Mouse (Mus musculus) lung, postnatal 10 days (tissue): ENCODE results near the gene Rnps1.
"Not testable (repeated sequence)": the region's sequence is repeated elsewhere in the genome, so short reads cannot be mapped to it uniquely, and the experiment has no call there.

Source experiments
- DNase-seq: peaks from one replicate; pipeline ENCODE4 v3.0.0; 2021

Gene Rnps1

DNA sequence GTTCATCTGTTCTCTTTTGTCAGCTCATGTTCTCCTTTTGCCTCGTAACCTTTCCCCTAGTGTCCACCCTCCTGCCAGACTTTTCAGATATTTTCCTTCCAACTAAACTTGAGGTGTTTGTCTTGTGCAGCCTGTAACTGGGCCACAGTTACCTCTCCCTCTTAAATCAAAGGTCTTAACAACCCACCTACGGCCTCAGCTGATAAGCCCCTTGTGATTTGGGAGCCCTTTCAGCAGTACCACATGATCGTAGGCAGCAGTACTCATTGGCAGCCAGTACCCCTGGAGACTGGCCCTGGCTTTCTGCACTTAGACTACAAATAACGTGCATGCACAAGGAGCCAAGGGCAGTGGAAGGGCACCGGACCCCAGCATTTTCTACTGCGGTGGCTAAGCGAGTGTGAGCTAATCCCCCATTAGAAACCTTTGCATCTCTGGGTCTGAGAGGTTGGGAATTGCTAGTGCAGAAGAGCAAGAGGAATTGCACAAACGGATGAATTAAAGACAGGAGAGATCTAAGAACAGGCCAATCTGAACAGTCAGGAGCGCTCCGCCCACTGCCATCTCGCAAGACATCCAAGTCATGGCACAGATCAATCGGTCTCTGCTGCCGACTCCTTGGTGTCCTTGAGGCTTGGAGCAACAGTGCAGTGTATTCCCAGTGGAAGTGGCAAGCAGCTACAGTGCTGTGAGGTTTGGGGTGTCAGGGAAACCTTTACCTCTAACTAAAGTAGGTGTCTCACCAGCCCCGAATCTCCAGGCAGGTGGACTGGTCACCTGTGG is 15.0 kb downstream of the Rnps1 start:
- DNase-seq, result no peak

DNA sequence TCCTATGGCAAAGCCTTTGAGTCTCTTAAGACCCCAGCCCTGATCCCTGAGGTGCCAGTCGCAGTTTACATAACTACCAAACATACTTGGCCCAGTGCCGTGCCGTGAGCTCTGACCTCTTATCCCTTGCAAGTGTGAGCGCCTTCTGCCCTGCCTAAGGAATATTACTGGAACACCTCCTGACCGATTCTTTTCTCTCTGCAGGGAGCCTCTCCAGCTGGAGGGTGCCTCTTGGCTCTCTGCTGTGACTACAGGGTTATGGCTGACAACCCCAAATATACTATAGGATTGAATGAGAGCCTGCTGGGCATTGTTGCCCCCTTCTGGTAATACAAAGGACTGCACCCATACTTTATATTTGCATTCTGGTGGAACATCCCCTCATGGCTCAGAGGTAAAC is 22.7 kb downstream of the Rnps1 start:
- peak; percentile 55 for DNase-seq

DNA sequence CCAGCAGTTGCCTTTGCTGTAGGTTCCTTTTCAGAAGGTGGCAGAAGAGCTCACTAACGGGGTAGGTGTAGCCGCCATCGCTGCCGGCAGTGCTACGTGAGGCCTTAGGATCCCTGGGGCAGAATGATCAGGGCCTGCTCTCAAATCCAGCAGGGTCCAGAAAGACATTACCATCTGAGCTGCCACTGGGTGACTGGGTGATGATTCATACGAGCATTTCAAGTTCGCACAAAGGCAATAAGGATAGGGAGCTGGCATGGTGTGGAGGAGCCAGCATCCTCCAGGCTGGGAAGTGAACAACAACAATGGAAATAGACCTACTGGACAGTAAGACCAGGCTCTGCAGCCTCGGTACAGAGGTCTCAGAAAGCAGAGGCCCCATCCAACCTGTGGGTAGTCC is 26.0 kb downstream of the Rnps1 start:
- DNase-seq, result no peak

DNA sequence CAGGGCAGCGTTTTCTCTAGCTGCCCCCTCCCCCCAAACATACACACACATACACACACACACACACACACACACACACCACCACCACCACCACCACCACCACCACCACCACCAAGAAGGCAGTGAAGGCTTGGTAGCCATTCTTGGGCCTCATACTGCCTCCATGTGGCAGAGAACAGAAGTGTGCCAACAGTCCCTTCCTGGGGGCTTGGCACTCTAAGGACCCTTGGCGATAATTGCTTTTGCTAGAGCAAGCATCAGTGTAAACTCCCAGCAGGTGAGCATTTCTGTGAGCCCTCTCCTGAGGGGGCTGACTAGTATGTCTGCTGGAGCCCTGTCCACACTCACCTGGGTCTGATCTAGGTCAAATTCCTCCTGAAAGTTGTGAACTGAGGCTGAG is 26.8 kb downstream of the Rnps1 start:
- no peak for DNase-seq

GRCm38 (mm10) chr17:24442107-24442506 is 27.7 kb downstream of the Rnps1 start:
- no peak for DNase-seq

- no peak for DNase-seq
These were observed 28.3 kb downstream of the Rnps1 start, which contains the start of gene Dnase1l2 for GRCm38 (mm10) chr17:24442632-24443155. TSS of gene Dnase1l2 (minus strand) at chr17:24443105.

DNA sequence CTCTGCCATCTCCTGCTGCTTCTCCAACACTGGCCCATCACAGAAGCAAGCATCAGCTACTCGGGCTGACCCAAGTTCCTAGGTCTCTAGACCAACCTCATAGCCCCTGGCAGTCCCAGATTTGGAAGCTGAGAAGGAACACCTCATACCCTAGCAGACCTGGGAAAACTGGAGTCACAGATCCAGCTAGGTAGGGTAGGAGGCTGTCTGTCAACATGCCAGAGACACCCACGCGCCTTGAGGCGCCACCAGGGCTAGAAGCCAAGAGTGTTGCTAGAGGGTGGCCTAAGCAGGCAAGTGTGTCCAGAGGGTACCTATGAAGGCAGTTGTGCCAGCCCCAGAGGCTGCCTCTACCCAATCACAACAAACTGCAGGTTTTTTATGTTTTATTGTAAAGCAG is 29.0 kb downstream of the Rnps1 start:
- DNase-seq, result no peak

- no peak for DNase-seq
These were observed 32.2 kb downstream of the Rnps1 start for GRCm38 (mm10) chr17:24446590-24446989.

DNA sequence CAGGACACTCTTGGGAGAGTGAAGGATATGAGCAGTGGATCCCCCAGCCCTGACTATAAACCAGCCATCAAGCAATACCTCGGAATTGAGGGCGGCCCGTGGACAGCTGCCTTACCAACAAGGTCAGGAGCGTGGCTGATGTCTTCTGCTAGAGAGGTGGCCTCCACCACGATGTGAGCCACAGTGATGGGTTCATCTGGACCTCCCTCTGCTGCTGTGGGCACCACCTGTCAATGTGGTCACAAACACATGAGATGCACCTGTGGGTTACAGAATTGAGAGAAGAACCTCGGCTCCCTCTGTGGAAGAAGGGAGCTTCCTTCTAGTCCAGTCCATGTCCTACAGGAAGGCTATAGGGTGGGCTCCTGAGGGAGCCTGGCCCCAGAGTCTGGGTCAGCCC is 35.1 kb downstream of the Rnps1 start:
- no peak for DNase-seq

- no peak for DNase-seq
These were observed 36.9 kb downstream of the Rnps1 start for GRCm38 (mm10) chr17:24451220-24451619.

GRCm38 (mm10) chr17:24453372-24453771 is 39.0 kb downstream of the Rnps1 start:
- no peak for DNase-seq

DNA sequence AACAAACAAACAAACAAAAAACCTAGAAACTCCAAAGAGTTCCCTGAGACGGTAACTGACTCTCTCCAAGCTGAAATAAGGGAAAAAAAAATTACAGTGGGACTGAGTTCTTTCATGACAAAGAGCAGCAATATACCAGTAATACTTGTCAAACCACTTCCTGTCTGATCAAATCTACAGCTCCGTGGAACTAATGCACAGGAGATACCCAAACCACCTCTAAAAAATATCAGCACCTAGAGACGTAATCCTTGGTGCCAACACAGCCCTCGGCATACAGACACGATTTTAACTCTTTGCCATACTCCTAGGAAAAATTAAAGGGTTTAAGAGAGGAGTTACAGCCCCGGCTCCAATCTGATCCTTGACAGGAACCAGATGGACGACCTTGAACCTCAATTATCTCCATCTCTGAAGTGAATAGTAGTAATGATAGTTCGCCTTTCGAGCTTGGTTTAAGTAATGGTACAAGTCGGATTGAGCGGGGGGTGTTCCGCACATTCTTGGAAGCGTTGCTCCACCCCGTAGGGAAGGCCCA is 39.9 kb downstream of the Rnps1 start:
- no peak for DNase-seq

- peak; percentile 100 for DNase-seq
These were observed 40.6 kb downstream of the Rnps1 start for GRCm38 (mm10) chr17:24454756-24455522.

DNA sequence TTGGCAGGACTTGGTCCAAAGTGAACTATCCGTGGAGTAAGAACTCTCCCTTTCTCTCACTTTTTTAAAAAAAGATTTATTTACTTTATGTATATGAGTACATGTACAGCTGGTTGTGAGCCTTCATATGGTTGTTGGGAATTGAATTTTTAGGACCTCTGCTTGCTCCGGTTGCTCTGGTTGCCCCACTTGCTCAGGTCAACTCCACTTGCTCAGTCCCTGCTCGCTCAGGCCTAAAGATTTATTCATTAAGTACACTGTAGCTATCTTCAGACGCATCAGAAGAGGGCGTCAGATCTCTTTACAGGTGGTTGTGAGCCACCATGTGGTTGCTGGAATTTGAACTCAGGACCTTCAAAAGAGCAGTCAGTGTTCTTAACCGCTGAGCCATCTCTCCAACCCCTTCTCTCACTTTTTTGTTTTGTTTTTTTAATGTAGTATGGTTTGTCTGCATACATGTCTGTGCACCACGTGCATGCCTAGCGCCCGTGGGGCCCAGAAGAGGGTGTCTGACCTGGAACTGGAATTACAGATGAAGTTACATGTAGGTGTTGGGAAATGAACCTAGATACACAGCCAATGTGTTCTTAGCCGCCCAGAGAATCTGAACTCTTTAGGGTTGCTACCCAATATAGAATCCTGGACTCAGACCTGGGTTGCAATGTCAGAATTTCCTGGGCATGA is 41.3 kb downstream of the Rnps1 start:
- DNase-seq, result not testable (repeated sequence)

- peak; percentile 55 for DNase-seq
These were observed 47.2 kb downstream of the Rnps1 start for GRCm38 (mm10) chr17:24461580-24461979.

GRCm38 (mm10) chr17:24462932-24463331 is 48.6 kb downstream of the Rnps1 start:
- no peak for DNase-seq

GRCm38 (mm10) chr17:24463374-24464133 is 49.2 kb downstream of the Rnps1 start:
- no peak for DNase-seq

- no peak for DNase-seq
These were observed 54.4 kb downstream of the Rnps1 start for GRCm38 (mm10) chr17:24468636-24469246.

GRCm38 (mm10) chr17:24469336-24469909 is 55.1 kb downstream of the Rnps1 start:
- no peak for DNase-seq

DNA sequence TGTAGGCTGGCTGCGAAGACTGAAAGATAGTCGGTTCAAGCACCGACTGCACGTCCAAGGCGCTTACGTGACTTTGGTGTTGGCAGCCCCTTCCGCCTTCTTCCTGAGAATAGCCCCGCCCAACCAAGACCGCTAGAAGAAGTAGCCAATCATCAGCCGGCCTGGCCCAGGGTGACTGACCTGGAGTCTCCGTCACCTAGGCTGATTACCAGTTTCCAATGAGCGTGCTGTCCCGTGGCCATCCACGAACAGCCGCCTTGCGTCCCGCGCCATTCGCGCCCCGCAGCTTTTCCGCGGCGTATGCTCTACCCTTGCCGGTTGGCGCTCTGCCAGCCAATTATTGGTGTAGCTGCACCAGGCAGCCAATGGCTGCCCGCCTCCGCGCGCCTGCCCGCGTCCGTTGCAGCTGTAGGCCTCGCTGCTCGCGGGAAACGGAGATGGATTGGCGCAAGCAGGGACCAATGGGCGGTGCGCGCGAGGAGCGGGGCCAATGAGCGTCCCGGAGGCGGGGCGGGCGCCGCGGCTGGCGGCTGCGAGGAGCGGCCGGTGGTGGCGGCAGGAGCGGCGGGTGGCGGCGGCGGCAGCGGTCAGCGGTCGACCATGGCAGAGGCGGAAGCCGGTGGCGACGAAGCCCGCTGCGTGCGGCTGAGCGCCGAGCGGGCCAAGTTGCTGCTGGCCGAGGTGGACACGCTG is 55.7 kb downstream of the Rnps1 start, which contains the start of the genes E4f1 and Pgp:
E4f1 (minus strand) TSS at position 404 of the 693 bp plus-strand sequence.
Pgp (plus strand) TSS at position 483 of the 693 bp plus-strand sequence.
- DNase-seq, result peak; percentile 98
